Mouse (Mus musculus): ENCODE data around the gene Gm36028.

The Gm36028 gene

GRCm38 (mm10) chr16:37808866-37809622 is 51.9 kb downstream of the Gm36028 start:
- peak; percentile 29 for DNase-seq

GRCm38 (mm10) chr16:37807269-37807668 is 53.7 kb downstream of the Gm36028 start:
- DNase-seq, result no peak

- DNase-seq, result no peak
Observed at GRCm38 (mm10) chr16:37805746-37806495, 55.0 kb downstream of the Gm36028 start.

GRCm38 (mm10) chr16:37803387-37803950 is 57.5 kb downstream of the Gm36028 start:
- no peak for DNase-seq

GRCm38 (mm10) chr16:37802686-37803295 is 58.2 kb downstream of the Gm36028 start:
- no peak for DNase-seq

GRCm38 (mm10) chr16:37801097-37801496 is 59.8 kb downstream of the Gm36028 start:
- no peak for DNase-seq

Measured in kidney, adult 11 months (tissue).